Mouse (Mus musculus): Measurements from ENCODE around the gene Hes7. TPM values are rescaled to one million over a fixed set of nuclear protein-coding genes. Genes with fewer than 3 reads are reported as not detected.

The Hes7 gene
- total and polyA plus RNA-seq, 3 experiments = 0.04 TPM; not detected in 2

- no peaks in the 10 kb centered on the region for H3K79me2 ChIP-seq (replicated peaks; ENCODE audit: control insufficient read depth, extremely low read depth, insufficient read depth, poor library complexity, severe bottlenecking)
- H3K27ac ChIP-seq (ENCODE audit: insufficient read depth, low read depth) = no peak overlapping the region
- no peak for DNase-seq (ENCODE audit: extremely low read depth)
- no peak overlapping the region for H3K9ac ChIP-seq (ENCODE audit: insufficient read depth, low read depth)
- dilution Hi-C loops (cut with MboI; ENCODE audit: extremely low pct_ligation_motif_present, extremely low pct_unique_long_range_greater_than_20kb, low sequenced_read_pairs) = no loop called here
- peaks cover 4% of the 10 kb centered on the region for H3K9me3 ChIP-seq (replicated peaks; ENCODE audit: low read length)
- H3K27me3 ChIP-seq (replicated peaks) = peaks cover 23% of the 10 kb centered on the region
- in situ Hi-C loops (cut with MboI; ENCODE audit: low pct_ligation_motif_present, low pct_unique_long_range_greater_than_20kb, low sequenced_read_pairs) = loop anchor here (25.0 kb wide), 1 partner anchor 931 kb away; the partner anchor contains the start of genes Acadvl, Dlg4 and Dvl2
- H3K4me1 ChIP-seq (ENCODE audit: control insufficient read depth in 1 of 2, insufficient read depth in 2 of 2) = peaks cover 16 to 36% of the 10 kb centered on the region in 2 experiments
- no peak overlapping the region for H3K4me3 ChIP-seq (replicated peaks in 1 of 3; ENCODE audit: low read depth in 2 of 3, low read length in 2 of 3, poor library complexity in 1 of 3)
- no peak overlapping the region for H3K4me2 ChIP-seq (ENCODE audit: insufficient read depth, low read depth, poor library complexity, severe bottlenecking)
- no peaks in the 10 kb centered on the region for H3K36me3 ChIP-seq (replicated peaks in 1 of 2; ENCODE audit: control insufficient read depth in 1 of 2, insufficient read depth in 1 of 2, low read length in 1 of 2)
- TF ChIP-seq NELFE (IDR thresholded peaks at IDR 0.05; ENCODE audit: low read depth, low read length) (no peak), IRF4 (IDR thresholded peaks at IDR 0.05; ENCODE audit: low read depth, low read length) (peak; percentile 11; the same call in 1 of the 2 replicates), MAFK (IDR thresholded peaks at IDR 0.05; ENCODE audit: insufficient replicate concordance, low read length) (no peak), JUN (IDR thresholded peaks at IDR 0.05; ENCODE audit: insufficient read depth, low read depth, low read length) (no peak), UBTF (IDR thresholded peaks at IDR 0.05; ENCODE audit: low read depth, low read length) (no peak), RCOR1 (conservative IDR thresholded peaks at IDR 0.05; ENCODE audit: low read depth, low read length) (no peak), USF2 (conservative IDR thresholded peaks at IDR 0.05; ENCODE audit: low read depth, low read length) (no peak), SIN3A (IDR thresholded peaks at IDR 0.05; ENCODE audit: low read length) (0 out of 2 replicates have a peak, but pooled peaks have one; percentile 31), HCFC1 (IDR thresholded peaks at IDR 0.05; ENCODE audit: low read depth, low read length) (no peak)
These were observed 38.6 kb upstream of the Hes7 start for GRCm38 (mm10) chr11:69081613-69082012.

DNA sequence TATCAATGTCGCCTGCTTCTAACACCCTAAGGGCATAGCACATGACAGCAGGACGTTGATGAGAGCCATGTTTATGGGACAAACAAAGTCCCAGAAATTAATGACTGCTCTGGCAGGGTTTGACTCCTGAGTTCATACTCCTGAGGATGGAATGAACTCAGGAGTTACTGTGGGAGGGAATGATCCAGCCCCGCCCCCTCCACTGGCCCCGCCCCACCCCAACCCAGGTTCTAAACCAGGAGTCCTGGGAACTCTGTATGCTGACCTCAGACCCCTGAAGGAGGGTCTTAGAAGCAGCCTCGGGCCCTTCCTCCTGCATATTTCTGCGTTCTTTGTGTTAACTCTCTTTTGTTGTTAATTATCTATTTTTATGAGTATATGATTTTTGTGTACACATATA is 34.6 kb upstream of the Hes7 start:
- peaks cover 21% of the 10 kb centered on the region for H3K79me2 ChIP-seq (replicated peaks; ENCODE audit: control insufficient read depth, extremely low read depth, insufficient read depth, poor library complexity, severe bottlenecking)
- H3K36me3 ChIP-seq (replicated peaks in 1 of 2; ENCODE audit: control insufficient read depth in 1 of 2, insufficient read depth in 1 of 2, low read length in 1 of 2) = peaks cover 11 to 13% of the 10 kb centered on the region in 2 experiments
- TF ChIP-seq USF1 (IDR thresholded peaks at IDR 0.05; ENCODE audit: low read depth, low read length) (no peak), SMC3 (IDR thresholded peaks at IDR 0.05; ENCODE audit: low read depth, low read length) (no peak), ETS1 (conservative IDR thresholded peaks at IDR 0.05; ENCODE audit: low read depth, low read length) (no peak), SIN3A (IDR thresholded peaks at IDR 0.05; ENCODE audit: low read length) (no peak), CHD1 (IDR thresholded peaks at IDR 0.05; ENCODE audit: low read depth, low read length) (no peak), POLR2A (IDR thresholded peaks at IDR 0.05; ENCODE audit: low read depth, low read length) (no peak)
- peaks cover 19 to 34% of the 10 kb centered on the region in 2 experiments for H3K4me1 ChIP-seq (ENCODE audit: control insufficient read depth in 1 of 2, insufficient read depth in 2 of 2)
- H3K27ac ChIP-seq (ENCODE audit: insufficient read depth, low read depth) = no peak overlapping the region
- in situ Hi-C loops (cut with MboI; ENCODE audit: low pct_ligation_motif_present, low pct_unique_long_range_greater_than_20kb, low sequenced_read_pairs) (loop anchor here (25.0 kb wide), 1 partner anchor 927 kb away; the partner anchor contains the start of genes Acadvl, Dlg4 and Dvl2), dilution Hi-C loops (cut with MboI; ENCODE audit: extremely low pct_ligation_motif_present, extremely low pct_unique_long_range_greater_than_20kb, low sequenced_read_pairs) (no loop called here)
- no peak for DNase-seq (ENCODE audit: extremely low read depth)
- H3K27me3 ChIP-seq (replicated peaks) = peaks cover 33% of the 10 kb centered on the region
- no peak overlapping the region for H3K4me3 ChIP-seq (replicated peaks in 1 of 3; ENCODE audit: low read depth in 2 of 3, low read length in 2 of 3, poor library complexity in 1 of 3)
- peaks cover 4% of the 10 kb centered on the region for H3K9me3 ChIP-seq (replicated peaks; ENCODE audit: low read length)
- H3K9ac ChIP-seq (ENCODE audit: insufficient read depth, low read depth) = no peak overlapping the region
- H3K4me2 ChIP-seq (ENCODE audit: insufficient read depth, low read depth, poor library complexity, severe bottlenecking) = no peak overlapping the region
